Mouse (Mus musculus): ENCODE data around the gene Rufy3. TPM values are rescaled to one million over a fixed set of nuclear protein-coding genes. Genes with fewer than 3 reads are reported as not detected.
A peak's percentile ranks its signal among the peaks of the same experiment; 100 is the strongest.

Rufy3 gene
- total and polyA plus RNA-seq, 3 experiments = 4.7 to 13.3 (median 11.6) TPM

- 7% methylated on average over 14 of the region's 14 CpGs for WGBS
- Histone ChIP-seq H3K9ac (ENCODE audit: low read depth, low read length) (peak overlapping the region; percentile 76), H3K4me1 (ENCODE audit: control insufficient read depth, insufficient read depth, low read length) (peaks cover 6% of the 10 kb centered on the region), H3K27me3 (ENCODE audit: control insufficient read depth, insufficient read depth, low read length) (no peaks in the 10 kb centered on the region), H3K4me3 (peak overlapping the region; percentile 83), H3K27ac (peak overlapping the region; percentile 88), H3K79me2 (replicated peaks; ENCODE audit: control insufficient read depth, insufficient read depth, low read length) (0 out of 2 replicates have a peak, but pooled peaks cover 6% of the 10 kb centered on the region), H3K36me3 (ENCODE audit: control insufficient read depth, insufficient read depth, low read length) (no peaks in the 10 kb centered on the region)
- TF ChIP-seq EP300 (IDR thresholded peaks at IDR 0.05; ENCODE audit: insufficient read depth, low read depth, low read length) (no peak), CTCF (IDR thresholded peaks at IDR 0.05) (no peak), POLR2A (IDR thresholded peaks at IDR 0.05; ENCODE audit: insufficient read depth, low read depth, low read length) (no peak)
- no peak for DNase-seq
- intact Hi-C loops (cut with DNase I) = loop anchor here (5.0 kb wide), 2 partner anchors 111 to 201 kb away; partner anchors contain the start of gene Grsf1
These were observed 1.4 kb downstream of the Rufy3 start for GRCm38 (mm10) chr5:88566034-88566841.

DNA sequence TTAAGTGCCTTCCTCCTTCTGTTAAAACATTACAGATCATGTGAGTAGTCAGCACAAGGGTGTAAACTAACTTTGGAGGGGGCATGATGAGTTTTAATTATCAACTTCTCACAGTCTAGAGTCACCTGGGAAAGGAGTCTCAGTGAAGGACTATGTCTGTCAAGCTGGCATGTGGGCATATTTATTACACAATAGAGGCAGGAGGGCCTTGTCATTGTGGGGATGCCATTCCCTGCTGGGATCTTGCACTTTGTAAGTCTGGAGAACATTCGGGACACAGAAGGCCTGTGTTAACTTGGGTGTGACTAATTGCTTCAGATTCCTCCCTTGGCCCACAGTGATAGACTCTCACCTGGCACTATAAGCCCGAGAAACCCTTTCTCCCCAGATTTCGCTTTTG, 4.7 kb downstream of the Rufy3 start:
- Histone ChIP-seq H3K36me3 (ENCODE audit: control insufficient read depth, insufficient read depth, low read length) (no peaks in the 10 kb centered on the region), H3K4me3 (no peak overlapping the region), H3K4me1 (ENCODE audit: control insufficient read depth, insufficient read depth, low read length) (peaks cover 5% of the 10 kb centered on the region), H3K9ac (ENCODE audit: low read depth, low read length) (no peak overlapping the region), H3K27ac (no peak overlapping the region), H3K27me3 (ENCODE audit: control insufficient read depth, insufficient read depth, low read length) (no peaks in the 10 kb centered on the region), H3K79me2 (replicated peaks; ENCODE audit: control insufficient read depth, insufficient read depth, low read length) (0 out of 2 replicates have a peak, but pooled peaks cover 7% of the 10 kb centered on the region)
- no peak for DNase-seq
- intact Hi-C loops (cut with DNase I) = loop anchor here (5.0 kb wide), 2 partner anchors 108 to 198 kb away; partner anchors contain the start of gene Grsf1
- no peak for TF ChIP-seq POLR2A (IDR thresholded peaks at IDR 0.05; ENCODE audit: insufficient read depth, low read depth, low read length)
- no peak for TF ChIP-seq EP300 (IDR thresholded peaks at IDR 0.05; ENCODE audit: insufficient read depth, low read depth, low read length)
- no peak for TF ChIP-seq CTCF (IDR thresholded peaks at IDR 0.05)
- WGBS = 89% methylated on average over 3 of the region's 3 CpGs

DNA sequence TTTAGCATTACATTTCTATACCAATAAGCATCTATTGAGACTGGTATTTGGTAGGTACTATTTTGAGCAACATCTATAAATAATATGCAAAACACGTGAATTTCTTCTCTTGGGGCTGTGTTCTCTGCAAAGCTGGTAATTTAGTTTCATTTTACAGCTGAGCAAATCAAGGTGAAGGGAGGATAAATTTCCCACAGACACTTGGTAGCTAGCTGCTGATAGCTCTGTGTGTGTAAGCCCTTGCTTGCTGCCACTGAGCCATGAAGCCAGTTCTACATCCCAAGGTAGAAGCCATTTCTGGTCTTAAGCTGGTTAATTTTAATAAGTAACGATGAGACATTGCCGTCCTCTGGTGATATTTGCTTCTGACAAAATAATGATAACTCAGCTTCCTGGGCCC, 10.0 kb downstream of the Rufy3 start:
- Histone ChIP-seq H3K36me3 (ENCODE audit: control insufficient read depth, insufficient read depth, low read length) (no peaks in the 10 kb centered on the region), H3K9ac (ENCODE audit: low read depth, low read length) (no peak overlapping the region), H3K4me1 (ENCODE audit: control insufficient read depth, insufficient read depth, low read length) (no peaks in the 10 kb centered on the region), H3K4me3 (no peak overlapping the region), H3K27ac (no peak overlapping the region), H3K79me2 (replicated peaks; ENCODE audit: control insufficient read depth, insufficient read depth, low read length) (0 out of 2 replicates have a peak, but pooled peaks cover 4% of the 10 kb centered on the region), H3K27me3 (ENCODE audit: control insufficient read depth, insufficient read depth, low read length) (no peaks in the 10 kb centered on the region)
- no peak for TF ChIP-seq EP300 (IDR thresholded peaks at IDR 0.05; ENCODE audit: insufficient read depth, low read depth, low read length)
- TF ChIP-seq POLR2A (IDR thresholded peaks at IDR 0.05; ENCODE audit: insufficient read depth, low read depth, low read length) = no peak
- no peak for TF ChIP-seq CTCF (IDR thresholded peaks at IDR 0.05)
- WGBS = 87% methylated on average over 3 of the region's 3 CpGs
- intact Hi-C loops (cut with DNase I) = no loop called here
- no peak for DNase-seq

DNA sequence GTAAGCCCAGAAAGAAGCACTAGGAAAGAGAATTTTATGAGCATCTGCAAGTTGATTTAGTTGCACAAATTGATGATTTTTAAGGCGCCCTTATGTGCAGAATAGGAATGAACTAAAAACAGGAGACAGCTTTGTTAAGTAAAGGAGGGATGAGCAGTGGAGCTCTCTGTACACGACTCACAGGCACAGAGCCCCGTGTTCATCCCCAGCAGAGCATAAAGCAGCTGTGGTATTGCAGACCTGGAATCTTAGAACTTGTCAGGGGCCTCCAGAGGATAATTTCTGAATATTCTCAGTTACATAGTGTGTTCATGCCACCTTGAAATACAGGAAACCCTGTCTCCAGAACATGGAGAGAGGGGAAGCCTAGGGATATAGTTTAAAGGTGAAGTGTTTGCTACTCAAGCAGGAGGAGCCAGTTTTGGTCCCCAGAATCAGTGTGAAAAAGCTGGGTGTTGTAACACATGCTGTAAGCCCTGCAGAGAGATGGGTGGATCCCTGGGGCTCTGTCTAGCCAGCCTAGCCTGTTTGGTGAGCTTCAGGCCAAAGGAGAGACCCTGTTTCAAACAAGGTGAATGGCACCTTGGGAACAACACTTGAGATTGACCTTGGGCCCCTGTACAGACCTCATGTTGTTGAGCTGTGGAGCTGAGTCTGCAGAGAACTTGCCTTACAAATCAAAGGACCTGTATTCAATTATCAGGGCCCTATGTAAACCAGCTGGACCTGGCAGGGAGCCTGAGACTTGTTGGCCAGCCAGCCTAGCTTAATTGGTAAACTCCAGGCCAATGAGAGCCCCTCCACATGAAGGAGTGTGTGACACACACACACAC, 10.9 kb downstream of the Rufy3 start:
- no peak overlapping the region for H3K9ac ChIP-seq (ENCODE audit: low read depth, low read length)
- TF ChIP-seq EP300 (IDR thresholded peaks at IDR 0.05; ENCODE audit: insufficient read depth, low read depth, low read length) = no peak
- TF ChIP-seq CTCF (IDR thresholded peaks at IDR 0.05) = no peak
- TF ChIP-seq POLR2A (IDR thresholded peaks at IDR 0.05; ENCODE audit: insufficient read depth, low read depth, low read length) = no peak

DNA sequence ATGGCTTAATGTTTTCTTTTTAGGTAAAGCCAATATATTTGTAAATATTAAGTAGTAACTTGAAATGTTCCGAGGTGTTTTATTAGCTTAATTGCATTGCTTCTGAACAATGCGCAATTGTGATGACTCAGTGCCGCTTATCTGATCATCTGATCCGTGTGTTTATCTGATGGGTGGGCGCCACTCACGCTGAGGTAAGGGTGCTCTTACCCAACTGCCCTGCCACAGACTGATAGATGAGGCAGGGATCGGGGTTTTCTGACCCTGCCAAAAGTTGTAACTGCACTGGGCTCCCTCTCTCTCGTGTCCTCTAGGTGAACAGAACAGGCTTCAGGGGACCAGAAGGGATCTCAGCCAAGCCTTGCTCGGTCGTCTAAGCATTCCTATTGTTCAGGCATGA, 15.8 kb downstream of the Rufy3 start:
- Histone ChIP-seq H3K36me3 (ENCODE audit: control insufficient read depth, insufficient read depth, low read length) (no peaks in the 10 kb centered on the region), H3K9ac (ENCODE audit: low read depth, low read length) (no peak overlapping the region), H3K27me3 (ENCODE audit: control insufficient read depth, insufficient read depth, low read length) (no peaks in the 10 kb centered on the region), H3K4me3 (no peak overlapping the region), H3K79me2 (replicated peaks; ENCODE audit: control insufficient read depth, insufficient read depth, low read length) (peaks cover 3% of the 10 kb centered on the region; the same call in 1 of the 2 replicates), H3K27ac (no peak overlapping the region), H3K4me1 (ENCODE audit: control insufficient read depth, insufficient read depth, low read length) (no peaks in the 10 kb centered on the region; the same call in 1 of the 2 replicates)
- 80% methylated on average over 10 of the region's 10 CpGs for WGBS
- no peak for DNase-seq
- TF ChIP-seq EP300 (IDR thresholded peaks at IDR 0.05; ENCODE audit: insufficient read depth, low read depth, low read length) (no peak), POLR2A (IDR thresholded peaks at IDR 0.05; ENCODE audit: insufficient read depth, low read depth, low read length) (no peak), CTCF (IDR thresholded peaks at IDR 0.05) (no peak)
- intact Hi-C loops (cut with DNase I) = no loop called here

More for the DNA sequence above, 10.9 kb downstream of the Rufy3 start:
- Histone ChIP-seq H3K79me2 (replicated peaks; ENCODE audit: control insufficient read depth, insufficient read depth, low read length) (0 out of 2 replicates have a peak, but pooled peaks cover 1% of the 10 kb centered on the region), H3K4me1 (ENCODE audit: control insufficient read depth, insufficient read depth, low read length) (no peaks in the 10 kb centered on the region), H3K36me3 (ENCODE audit: control insufficient read depth, insufficient read depth, low read length) (no peaks in the 10 kb centered on the region), H3K27me3 (ENCODE audit: control insufficient read depth, insufficient read depth, low read length) (no peaks in the 10 kb centered on the region), H3K4me3 (no peak overlapping the region), H3K27ac (no peak overlapping the region)
- no peak for DNase-seq
- intact Hi-C loops (cut with DNase I) = no loop called here
- WGBS = 70% methylated on average over 3 of the region's 3 CpGs
